Mouse (Mus musculus) ES-E14 (cell line): Measurements from ENCODE around the gene Clic1. TPM values are rescaled to one million over a fixed set of nuclear protein-coding genes. Genes with fewer than 3 reads are reported as not detected.

Experiments
- DNase-seq: peaks from one replicate; pipeline ENCODE4 v3.0.0-alpha.2; 2013; ENCODE audit warnings: low read depth, low spot score
- H3K27ac ChIP-seq: 2 replicates; pipeline ENCODE4 v1.5.1; 2012; ENCODE audit warnings: low read depth, mild to moderate bottlenecking, low read length, moderate library complexity, mixed read lengths; ENCODE audit not compliant: poor library complexity, insufficient read depth, severe bottlenecking
- H3K36me3 ChIP-seq: 2 replicates; pipeline ENCODE4 v1.6.1; 2012; ENCODE audit warnings: mild to moderate bottlenecking, low read length, moderate library complexity, mixed read lengths; ENCODE audit not compliant: control insufficient read depth, poor library complexity, insufficient read depth, severe bottlenecking
- H3K4me1 ChIP-seq, 2 experiments: fragments of 150-350 bp in 1 of 2; sonication (generic) in 1 of 2; 2 replicates each; pipeline ENCODE4 v1.6.1; 2012; ENCODE audit warnings: low read length in 2 of 2, mild to moderate bottlenecking in 1 of 2, mixed read lengths in 1 of 2; ENCODE audit not compliant: control insufficient read depth in 2 of 2, insufficient read depth in 2 of 2, poor library complexity in 1 of 2
- H3K4me3 ChIP-seq, 2 experiments: fragments of 150-350 bp in 1 of 2; sonication (generic) in 1 of 2; 2 replicates each; pipeline ENCODE4 v1.5.1; 2012; ENCODE audit warnings: low read length in 2 of 2, low read depth in 1 of 2, mild to moderate bottlenecking in 1 of 2, mixed read lengths in 1 of 2; ENCODE audit not compliant: insufficient read depth in 1 of 2, poor library complexity in 1 of 2, severe bottlenecking in 1 of 2
- H3K9ac ChIP-seq: 2 replicates; pipeline ENCODE4 v1.6.1; 2012; ENCODE audit warnings: low read depth, mild to moderate bottlenecking, low read length, mixed read lengths; ENCODE audit not compliant: poor library complexity, insufficient read depth, severe bottlenecking
- H3K9me3 ChIP-seq: fragments of 150-350 bp; sonication (generic); 2 replicates; pipeline ENCODE4 v1.6.1; 2012; ENCODE audit warnings: low read depth, mild to moderate bottlenecking, low read length; ENCODE audit not compliant: control insufficient read depth, insufficient read depth
- CHD2 ChIP-seq: IDR thresholded peaks from 2 replicates; pipeline ENCODE4 v1.6.1; 2014; ENCODE audit warnings: mild to moderate bottlenecking, low read depth, low read length, inconsistent platforms
- HCFC1 ChIP-seq: IDR thresholded peaks from 2 replicates; pipeline ENCODE4 v1.6.1; 2012; ENCODE audit warnings: low read length, inconsistent platforms, borderline replicate concordance; ENCODE audit not compliant: insufficient read depth
- MAFK ChIP-seq: IDR thresholded peaks from 2 replicates; pipeline ENCODE4 v1.6.1; 2014; ENCODE audit warnings: mild to moderate bottlenecking, low read depth, low read length, inconsistent platforms; ENCODE audit not compliant: insufficient read depth
- ZC3H11A ChIP-seq: IDR thresholded peaks from 2 replicates; pipeline ENCODE4 v1.6.1; 2012; ENCODE audit warnings: low read depth, mild to moderate bottlenecking, inconsistent platforms, low read length, borderline replicate concordance
- ZNF384 ChIP-seq: IDR thresholded peaks from 2 replicates; pipeline ENCODE4 v1.6.1; 2012; ENCODE audit warnings: low read depth, low read length, inconsistent platforms
- in situ Hi-C, 2 experiments: fragments of 600-800 bp; cut with MboI; formaldehyde crosslinking; loops; one replicate each; pipeline ENCODE4 v1.15.1; 2025; ENCODE audit warnings: low sequenced_read_pairs in 2 of 2, inconsistent platforms in 1 of 2; ENCODE audit not compliant: unreplicated experiment in 2 of 2
- total RNA-seq: library from RNA; depleted of rRNA; stranded (reverse); fragments of 300-350 nt; gene quantifications from 2 replicates; pipeline ENCODE4 v1.2.3, GENCODE M21; 2012

Gene Clic1
- total RNA-seq, 1 experiment: 133 TPM

DNA sequence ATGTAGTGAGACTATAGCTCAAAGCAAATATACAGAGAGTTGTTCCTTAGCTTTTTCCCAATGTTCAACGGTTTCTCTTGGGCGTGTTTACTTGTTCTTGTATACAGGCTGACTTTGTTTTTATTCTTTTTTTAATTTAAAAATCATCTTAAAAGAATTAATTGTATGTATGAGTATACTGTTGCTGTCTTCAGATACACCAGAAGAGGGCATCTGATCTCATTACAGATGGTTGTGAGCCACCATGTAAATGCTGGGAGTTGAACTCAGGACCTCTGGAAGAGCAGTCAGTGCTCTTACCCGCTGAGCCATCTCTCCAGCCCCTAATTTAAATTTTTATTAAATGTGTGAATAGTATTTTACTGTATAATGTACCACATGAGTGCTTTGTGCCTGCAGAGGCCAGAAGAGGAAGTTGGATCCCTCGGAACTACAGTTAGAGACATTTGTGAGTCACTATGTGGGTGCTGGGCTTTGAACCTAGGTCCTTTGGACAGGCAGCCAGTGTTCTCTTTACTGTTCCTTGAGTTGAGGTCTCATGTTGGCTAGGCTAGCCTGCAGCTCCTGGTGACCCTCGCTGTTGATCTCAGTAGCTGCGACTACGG is 42.3 kb upstream of the Clic1 start:
- H3K27ac ChIP-seq: no peak overlapping the region
- TF ChIP-seq ZC3H11A (no peak), CHD2 (no peak), ZNF384 (no peak), MAFK (no peak), HCFC1 (no peak)
- DNase-seq: no peak
- in situ Hi-C loops: loop anchor here in 1 of 2 experiments (25.0 kb wide), 1 partner anchor 105 kb away; the partner anchor contains the start of genes Csnk2b, Gpank1, Ly6g5b and Ly6g5c
- H3K4me3 ChIP-seq: no peak overlapping the region
- peaks cover 7 to 13% of the 10 kb centered on the region in 2 experiments for H3K4me1 ChIP-seq
- peaks cover 66% of the 10 kb centered on the region for H3K36me3 ChIP-seq
- H3K9me3 ChIP-seq: no peaks in the 10 kb centered on the region
- no peak overlapping the region for H3K9ac ChIP-seq

DNA sequence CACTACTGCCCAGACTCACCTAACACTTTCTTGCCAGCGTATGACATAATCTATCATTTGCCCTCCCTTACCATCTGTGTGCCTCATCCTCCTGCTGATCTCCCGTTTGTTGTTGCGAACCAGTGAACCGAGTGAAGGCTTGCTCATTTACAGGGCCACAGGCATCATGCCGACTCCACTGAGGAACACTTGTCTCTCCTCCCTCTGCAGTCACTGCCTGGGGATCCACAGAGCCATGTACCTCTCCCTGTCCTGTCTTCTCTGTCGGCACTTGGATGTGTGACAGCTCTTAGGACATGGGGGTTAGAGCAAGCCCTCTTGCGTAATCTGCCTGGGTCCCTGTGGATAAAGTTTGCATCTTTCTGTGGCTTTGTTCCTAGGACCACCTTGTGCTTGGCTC is 40.2 kb upstream of the Clic1 start:
- TF ChIP-seq CHD2 (no peak), ZNF384 (no peak), ZC3H11A (no peak), HCFC1 (no peak), MAFK (no peak)
- no peak overlapping the region for H3K4me3 ChIP-seq
- H3K27ac ChIP-seq: no peak overlapping the region
- peaks cover 78% of the 10 kb centered on the region for H3K36me3 ChIP-seq
- no peaks in the 10 kb centered on the region for H3K9me3 ChIP-seq
- peaks cover 0 to 4% of the 10 kb centered on the region in 2 experiments; a peak in 1 of 4 replicates for H3K4me1 ChIP-seq
- no peak for DNase-seq
- in situ Hi-C loops: loop anchor here in 1 of 2 experiments (25.0 kb wide), 1 partner anchor 103 kb away; the partner anchor contains the start of genes Csnk2b, Gpank1, Ly6g5b and Ly6g5c
- no peak overlapping the region for H3K9ac ChIP-seq

DNA sequence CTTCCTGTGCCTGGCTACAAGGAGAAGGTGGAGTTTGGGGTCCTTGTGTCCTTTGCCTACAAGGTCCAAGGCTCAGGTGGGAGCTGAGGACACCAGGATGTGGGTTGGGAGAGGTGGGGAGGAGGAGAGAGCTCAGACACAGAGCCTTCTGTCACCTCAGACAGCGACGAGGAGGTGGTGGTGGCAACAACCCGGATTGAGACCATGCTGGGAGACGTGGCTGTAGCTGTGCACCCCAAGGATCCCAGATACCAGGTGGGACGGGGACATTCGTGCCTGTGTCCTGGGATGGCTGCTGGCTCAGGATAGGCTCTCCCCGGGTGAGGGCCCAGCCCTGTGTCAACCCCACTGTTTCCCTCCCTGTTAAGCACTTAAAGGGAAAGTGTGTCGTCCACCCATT is 38.3 kb upstream of the Clic1 start:
- Histone ChIP-seq H3K36me3 (peaks cover 83% of the 10 kb centered on the region), H3K4me3 (no peak overlapping the region), H3K9me3 (no peaks in the 10 kb centered on the region), H3K4me1 (peaks cover 0 to 4% of the 10 kb centered on the region in 2 experiments; a peak in 1 of 4 replicates), H3K27ac (no peak overlapping the region), H3K9ac (no peak overlapping the region)
- TF ChIP-seq MAFK (no peak), HCFC1 (no peak), CHD2 (no peak), ZNF384 (no peak), ZC3H11A (no peak)
- no peak for DNase-seq
- in situ Hi-C loops: loop anchor here in 1 of 2 experiments (25.0 kb wide), 1 partner anchor 101 kb away; the partner anchor contains the start of genes Csnk2b, Gpank1, Ly6g5b and Ly6g5c

DNA sequence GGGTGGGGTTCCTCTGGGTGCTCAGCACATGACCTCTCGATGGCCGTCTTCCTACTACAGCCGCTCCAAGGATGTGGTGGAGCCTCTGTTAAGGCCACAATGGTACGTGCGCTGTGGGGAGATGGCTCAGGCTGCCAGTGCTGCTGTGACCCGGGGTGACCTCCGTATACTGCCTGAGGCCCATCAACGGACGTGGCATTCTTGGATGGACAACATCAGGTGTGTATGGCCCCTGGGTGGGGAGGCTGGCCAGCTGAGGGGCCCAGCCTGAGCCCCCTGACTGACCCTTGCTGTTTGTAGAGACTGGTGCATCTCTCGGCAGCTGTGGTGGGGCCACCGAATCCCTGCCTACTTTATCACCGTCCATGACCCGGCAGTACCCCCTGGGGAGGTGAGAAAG is 37.3 kb upstream of the Clic1 start:
- Histone ChIP-seq H3K4me3 (no peak overlapping the region), H3K27ac (no peak overlapping the region), H3K9me3 (no peaks in the 10 kb centered on the region), H3K36me3 (peaks cover 84% of the 10 kb centered on the region), H3K4me1 (peaks cover 0 to 8% of the 10 kb centered on the region in 2 experiments; a peak in 1 of 4 replicates), H3K9ac (no peak overlapping the region)
- in situ Hi-C loops: loop anchor here in 1 of 2 experiments (25.0 kb wide), 1 partner anchor 100 kb away; the partner anchor contains the start of genes Csnk2b, Gpank1, Ly6g5b and Ly6g5c
- no peak for TF ChIP-seq ZNF384
- TF ChIP-seq HCFC1: no peak
- TF ChIP-seq MAFK: no peak
- TF ChIP-seq CHD2: no peak
- TF ChIP-seq ZC3H11A: no peak
- no peak for DNase-seq
